Mouse (Mus musculus) lung, embryonic 14.5 days (tissue): ENCODE measurements around the gene 6030408B16Rik. TPM values are rescaled to one million over a fixed set of nuclear protein-coding genes. Genes with fewer than 3 reads are reported as not detected.

Source experiments
- ATAC-seq: fragments of 200-750 bp; cut with Nextera tagmentation; 2 replicates; pipeline ENCODE4 v1.8.0; 2017; ENCODE audit warnings: mild to moderate bottlenecking, moderate TSS enrichment, moderate library complexity; ENCODE audit not compliant: insufficient read depth
- DNase-seq: peaks from one replicate; pipeline ENCODE4 v3.0.0-alpha.2; 2015
- H3K27ac ChIP-seq: fragments of 300-500 bp; sonication (generic); 2 replicates; pipeline ENCODE4 v1.5.1; 2014; ENCODE audit warnings: low read depth, mild to moderate bottlenecking, moderate library complexity
- H3K27me3 ChIP-seq: fragments of 300-500 bp; sonication (generic); 2 replicates; pipeline ENCODE4 v1.6.1; 2014; ENCODE audit warnings: low read length, control low read depth; ENCODE audit not compliant: insufficient read depth
- H3K36me3 ChIP-seq: fragments of 300-500 bp; sonication (generic); 2 replicates; pipeline ENCODE4 v1.6.1; 2014; ENCODE audit warnings: control low read depth; ENCODE audit not compliant: insufficient read depth
- H3K4me1 ChIP-seq: fragments of 300-500 bp; sonication (generic); 2 replicates; pipeline ENCODE4 v1.6.1; 2014; ENCODE audit warnings: antibody characterized with exemption, control low read depth; ENCODE audit not compliant: insufficient read depth
- H3K4me2 ChIP-seq: fragments of 300-500 bp; sonication (generic); 2 replicates; pipeline ENCODE4 v1.6.1; 2014; ENCODE audit warnings: mild to moderate bottlenecking
- H3K4me3 ChIP-seq: fragments of 300-500 bp; sonication (generic); 2 replicates; pipeline ENCODE4 v1.5.1; 2014; ENCODE audit warnings: low read depth, low read length
- H3K9ac ChIP-seq: fragments of 300-500 bp; sonication (generic); 2 replicates; pipeline ENCODE4 v1.6.1; 2014
- H3K9me3 ChIP-seq: fragments of 300-500 bp; sonication (generic); 2 replicates; pipeline ENCODE4 v1.6.1; 2016; ENCODE audit warnings: low read depth, low read length, control low read depth
- CTCF ChIP-seq: IDR thresholded peaks from 2 replicates; pipeline ENCODE4 v1.5.1; 2016; ENCODE audit warnings: antibody characterized with exemption, low read depth
- WGBS: fragments of 180-500 bp; shearing (Covaris S2); extraction: QIAGEN DNeasy Blood & Tissue Kit; methylation state at CpG from one replicate; pipeline ENCODE4 v1.1.7; 2014; 5-methylcytosine and 5-hydroxymethylcytosine counted together
- polyA plus RNA-seq: library from polyadenylated mRNA; unstranded; fragments of >200 nt; fragmentation: Nextera tagmentation; extraction: Ambion mirVana; gene quantifications from 2 replicates; pipeline ENCODE4 v1.2.1, GENCODE M21; 2014

6030408B16Rik gene
- polyA plus RNA-seq, 1 experiment from 2014 or later, result 41.4 TPM

DNA sequence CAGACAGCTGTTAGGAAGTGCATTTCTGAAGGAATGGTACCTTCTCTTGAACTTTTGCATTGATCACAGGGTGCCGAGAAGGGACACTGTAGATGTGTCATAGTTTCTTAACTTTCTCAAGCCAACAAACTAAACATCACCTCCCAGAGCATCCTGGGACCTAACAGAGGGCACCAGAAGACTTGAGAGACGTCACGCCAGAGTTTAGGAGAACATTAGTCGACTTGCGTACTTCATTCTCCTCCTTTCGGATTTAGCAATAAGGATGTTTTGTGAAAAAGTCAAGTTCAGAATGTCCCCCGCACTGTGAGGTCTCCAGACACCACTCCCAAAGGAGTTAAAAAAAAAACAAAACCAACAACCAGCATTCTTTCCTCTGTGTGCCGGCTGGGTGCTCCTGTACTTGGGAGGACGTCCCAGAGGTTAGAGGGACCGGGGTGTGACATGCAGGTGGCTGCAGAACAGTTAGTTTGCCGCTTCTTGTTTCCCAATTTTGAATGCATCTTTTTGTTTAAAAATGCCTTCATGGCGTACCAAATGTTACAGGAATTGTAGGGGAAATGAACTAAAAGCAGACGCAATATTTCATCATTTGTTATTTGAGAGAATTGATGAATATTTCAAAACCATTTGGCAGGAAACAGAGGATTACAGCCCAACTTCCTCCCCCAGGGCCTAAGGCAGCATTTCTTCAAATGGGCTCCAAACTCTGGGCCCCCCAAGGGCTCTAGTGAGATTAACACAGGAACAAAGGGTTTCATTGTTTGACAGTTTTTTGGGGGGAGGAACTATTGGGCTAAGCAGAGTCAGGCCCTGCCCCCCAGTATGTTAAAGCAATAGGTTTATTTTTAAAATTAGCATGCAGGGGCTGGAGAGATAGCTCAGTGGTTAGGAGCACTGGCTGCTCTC lies 15.7 kb downstream of the 6030408B16Rik start:
- WGBS, result 44% methylated on average over 13 of the region's 13 CpGs
- no peak for TF ChIP-seq CTCF
- H3K9ac ChIP-seq, result no peak overlapping the region; the same call in 1 of the 2 replicates
- no peaks in the 10 kb centered on the region for H3K27me3 ChIP-seq
- DNase-seq (no peak), ATAC-seq (no peak)
- no peaks in the 10 kb centered on the region for H3K9me3 ChIP-seq
- H3K4me3 ChIP-seq, result no peak overlapping the region
- no peaks in the 10 kb centered on the region; the same call in 1 of the 2 replicates for H3K4me1 ChIP-seq
- peak overlapping the region; percentile 20; the same call in 1 of the 2 replicates for H3K27ac ChIP-seq
- H3K36me3 ChIP-seq, result no peaks in the 10 kb centered on the region
- no peak overlapping the region for H3K4me2 ChIP-seq

DNA sequence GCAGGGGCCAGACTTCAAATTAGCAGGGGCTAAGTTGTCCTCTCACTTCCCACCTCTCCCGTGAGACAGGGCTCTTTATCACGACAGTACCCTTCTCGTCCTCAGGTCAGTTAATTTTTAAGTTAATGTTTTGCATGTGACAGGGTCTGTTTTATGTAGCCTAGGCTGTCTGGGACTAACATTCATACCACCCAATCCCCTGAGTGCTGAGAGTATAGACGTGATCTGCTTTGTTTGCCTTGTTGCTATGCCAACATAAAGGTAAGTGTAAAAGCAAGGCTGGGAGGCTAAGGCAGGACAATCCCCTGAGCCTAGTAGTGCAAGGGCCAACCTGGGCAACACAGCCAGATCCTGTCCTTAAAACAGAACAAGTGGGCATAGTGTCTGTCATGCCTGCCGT lies 16.5 kb downstream of the 6030408B16Rik start:
- Histone ChIP-seq H3K36me3 (no peaks in the 10 kb centered on the region), H3K4me3 (no peak overlapping the region), H3K9ac (no peak overlapping the region), H3K27me3 (no peaks in the 10 kb centered on the region), H3K4me1 (no peaks in the 10 kb centered on the region; the same call in 1 of the 2 replicates), H3K9me3 (no peaks in the 10 kb centered on the region), H3K27ac (no peak overlapping the region), H3K4me2 (no peak overlapping the region)
- TF ChIP-seq CTCF, result no peak
- DNase-seq (no peak), ATAC-seq (0 out of 2 replicates have a peak, but pooled peaks have one; percentile 12)
- 26% methylated on average over 5 of the region's 5 CpGs for WGBS

DNA sequence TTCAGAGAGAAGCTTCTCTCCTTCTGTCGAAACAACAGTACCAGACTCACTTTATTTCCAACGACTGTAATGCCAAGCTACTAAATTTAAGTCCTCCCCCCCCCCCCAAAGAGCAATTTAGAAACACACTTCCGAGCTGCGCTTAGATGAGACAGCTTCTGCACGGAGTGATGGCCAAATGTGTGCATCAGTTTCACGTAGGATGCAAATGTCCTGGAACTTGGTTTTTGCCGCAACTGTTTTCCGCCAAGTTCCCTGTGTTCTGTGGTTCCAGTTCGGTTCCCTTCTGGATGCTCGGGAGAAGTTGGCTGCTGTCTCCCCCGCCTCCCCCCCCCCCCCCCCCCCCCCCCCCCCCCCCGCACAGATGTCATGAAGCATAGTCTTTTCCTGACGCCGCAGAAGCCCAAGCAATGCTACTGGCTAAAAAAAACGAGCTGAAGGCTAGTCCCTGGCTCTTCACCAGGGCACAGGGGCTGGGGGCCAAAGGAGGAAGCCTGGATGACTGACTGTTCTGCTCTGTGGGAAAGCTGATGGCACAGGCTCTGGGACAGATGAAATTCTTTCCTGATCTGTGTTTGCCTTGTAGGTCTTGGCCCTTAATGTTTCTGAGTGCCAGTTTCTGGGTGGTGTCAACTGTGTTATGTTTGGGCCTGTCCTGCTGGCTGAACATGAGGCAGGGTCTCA lies 18.2 kb downstream of the 6030408B16Rik start:
- H3K27me3 ChIP-seq, result no peaks in the 10 kb centered on the region
- ATAC-seq, result no peak
- H3K4me3 ChIP-seq, result no peak overlapping the region
- no peak overlapping the region for H3K9ac ChIP-seq
- 37% methylated on average over 14 of the region's 15 CpGs for WGBS
- H3K4me1 ChIP-seq, result no peaks in the 10 kb centered on the region; the same call in 1 of the 2 replicates
- no peak for TF ChIP-seq CTCF
- H3K9me3 ChIP-seq, result no peaks in the 10 kb centered on the region
- H3K36me3 ChIP-seq, result no peaks in the 10 kb centered on the region
- H3K27ac ChIP-seq, result no peak overlapping the region
- H3K4me2 ChIP-seq, result no peak overlapping the region
- DNase-seq, result no peak

DNA sequence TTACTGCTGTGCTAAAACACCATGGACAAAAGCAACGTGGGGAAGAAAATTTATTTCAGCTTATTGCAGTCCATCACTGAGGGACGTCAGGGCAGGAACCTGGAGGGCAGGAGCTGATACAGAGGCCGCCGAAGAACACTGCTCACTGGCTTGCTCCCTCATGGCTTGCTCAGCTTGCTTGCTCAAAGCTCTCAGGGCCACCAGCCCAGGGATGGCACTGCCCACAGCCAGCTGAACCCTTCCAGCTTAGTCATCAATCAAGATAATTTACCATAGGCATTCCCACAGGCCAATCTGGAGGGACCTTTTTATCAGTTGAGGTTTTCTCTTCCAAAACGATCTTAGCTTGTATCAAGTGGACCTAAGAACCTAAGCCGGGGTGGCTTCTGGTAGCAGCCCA lies 19.0 kb downstream of the 6030408B16Rik start:
- Histone ChIP-seq H3K9me3 (no peaks in the 10 kb centered on the region), H3K4me1 (no peaks in the 10 kb centered on the region; the same call in 1 of the 2 replicates), H3K27me3 (no peaks in the 10 kb centered on the region), H3K9ac (no peak overlapping the region), H3K27ac (no peak overlapping the region), H3K36me3 (no peaks in the 10 kb centered on the region), H3K4me3 (no peak overlapping the region), H3K4me2 (no peak overlapping the region)
- ATAC-seq, result no peak
- no peak for DNase-seq
- TF ChIP-seq CTCF, result no peak
- 65% methylated on average over 6 of the region's 6 CpGs for WGBS

DNA sequence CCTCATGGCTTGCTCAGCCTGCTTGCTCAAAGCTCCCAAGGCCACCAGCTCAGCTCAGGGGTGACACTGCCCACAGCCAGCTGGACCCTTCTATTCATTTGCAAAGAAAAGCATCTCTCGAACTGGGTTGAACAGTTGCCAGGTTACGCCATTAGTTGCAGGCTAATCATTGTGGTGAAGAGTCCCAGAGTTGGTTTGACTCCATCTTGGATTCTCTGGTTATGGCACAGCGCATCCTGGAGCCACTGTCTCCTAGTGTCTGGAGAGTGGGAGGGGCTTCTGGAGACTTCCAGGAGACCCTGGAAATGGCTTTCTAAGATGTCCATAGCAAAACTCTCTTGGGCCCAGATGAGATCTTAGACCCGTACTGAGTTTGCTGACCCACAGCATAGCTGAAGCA lies 22.4 kb downstream of the 6030408B16Rik start:
- no peak for TF ChIP-seq CTCF
- no peaks in the 10 kb centered on the region for H3K4me1 ChIP-seq
- H3K36me3 ChIP-seq, result no peaks in the 10 kb centered on the region
- H3K9me3 ChIP-seq, result no peaks in the 10 kb centered on the region
- 80% methylated on average over 4 of the region's 4 CpGs for WGBS
- H3K9ac ChIP-seq, result no peak overlapping the region
- H3K4me3 ChIP-seq, result no peak overlapping the region
- no peaks in the 10 kb centered on the region for H3K27me3 ChIP-seq
- H3K27ac ChIP-seq, result no peak overlapping the region
- peak overlapping the region; percentile 53; the same call in 1 of the 2 replicates for H3K4me2 ChIP-seq
- ATAC-seq (0 out of 2 replicates have a peak, but pooled peaks have one; percentile 4), DNase-seq (no peak)

DNA sequence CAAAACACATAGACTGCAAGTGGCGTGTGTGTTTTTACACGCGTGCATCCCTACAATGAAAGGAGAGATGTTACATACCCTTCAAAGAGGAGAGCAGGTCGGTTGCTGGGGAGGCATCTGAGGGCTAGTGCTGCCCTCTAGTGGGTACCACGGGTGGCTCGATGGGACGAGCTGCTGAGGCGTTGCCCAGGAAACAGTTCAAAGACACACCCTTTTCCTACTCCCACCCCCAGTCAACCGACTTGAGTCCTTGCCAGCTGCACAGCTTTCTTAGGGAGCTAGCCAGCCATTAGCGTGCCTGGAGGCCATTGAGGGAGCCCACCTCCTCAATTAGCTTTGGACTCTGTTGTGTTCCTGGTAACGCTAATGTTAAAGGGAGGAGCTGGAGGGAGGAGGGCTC lies 22.8 kb downstream of the 6030408B16Rik start:
- peak overlapping the region; percentile 53 for H3K4me2 ChIP-seq
- TF ChIP-seq CTCF, result peak; percentile 95
- 4% methylated on average over 11 of the region's 11 CpGs for WGBS
- H3K4me3 ChIP-seq, result peak overlapping the region; percentile 18
- H3K9ac ChIP-seq, result no peak overlapping the region
- DNase-seq (peak; percentile 97), ATAC-seq (peak; percentile 78)
- H3K27ac ChIP-seq, result no peak overlapping the region
- H3K36me3 ChIP-seq, result no peaks in the 10 kb centered on the region
- H3K27me3 ChIP-seq, result no peaks in the 10 kb centered on the region
- H3K4me1 ChIP-seq, result no peaks in the 10 kb centered on the region
- H3K9me3 ChIP-seq, result no peaks in the 10 kb centered on the region
